Mouse (Mus musculus): ENCODE measurements around the gene Scn9a. TPM values are rescaled to one million over a fixed set of nuclear protein-coding genes. Genes with fewer than 3 reads are reported as not detected.

Scn9a gene
- total RNA-seq (2021): under 1 TPM in 1 of 2 experiments, not detected in 1; 0.03 TPM
- long read RNA-seq, experiment 1: 0 reads
- long read RNA-seq, experiment 2: 0 reads

DNA sequence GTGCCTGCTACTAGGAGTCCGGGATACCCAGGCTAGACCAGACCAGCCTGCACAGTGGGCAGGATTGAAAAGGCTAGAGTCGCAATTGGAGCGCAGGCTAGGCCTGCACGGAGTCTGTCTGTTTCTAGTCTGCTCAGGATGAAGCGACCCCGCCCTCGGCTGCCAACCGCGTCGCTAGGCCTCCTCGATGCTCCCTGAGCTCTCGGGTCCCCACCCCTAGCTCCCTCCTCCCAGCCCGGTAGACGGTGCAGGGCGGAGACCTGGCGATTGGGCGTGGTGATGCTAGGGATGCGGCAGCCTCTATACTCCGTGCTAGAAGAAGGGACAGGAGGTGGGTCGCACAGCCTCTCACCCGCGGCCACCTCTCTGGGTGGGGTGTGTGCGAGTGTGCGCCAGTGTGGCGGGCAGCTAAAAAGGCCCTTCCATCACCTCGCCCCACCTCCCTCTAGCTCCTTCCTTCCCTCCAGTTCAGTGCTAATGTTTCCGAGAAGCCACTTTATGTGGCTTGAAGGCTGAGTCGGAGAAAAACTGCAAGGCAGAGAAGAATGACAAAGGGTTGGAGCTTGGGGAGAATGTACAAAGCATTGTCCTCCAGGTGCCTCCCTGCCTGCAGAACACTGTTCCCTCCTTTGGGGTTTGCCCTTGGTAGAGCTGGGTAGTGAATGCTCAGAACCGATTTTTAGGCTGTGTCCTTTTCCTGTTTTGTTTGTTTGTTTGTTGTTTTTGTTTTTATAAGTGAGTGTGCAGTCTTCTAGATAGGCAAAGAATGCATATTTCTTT, at the start of gene Scn9a:
Scn9a (minus strand) TSS at position 383 of the 780 bp plus-strand sequence.
- DNase-seq: no peak
- intact Hi-C loops (cut with DNase I): no loop called here
- no peak for TF ChIP-seq CTCF (IDR thresholded peaks at IDR 0.05)

DNA sequence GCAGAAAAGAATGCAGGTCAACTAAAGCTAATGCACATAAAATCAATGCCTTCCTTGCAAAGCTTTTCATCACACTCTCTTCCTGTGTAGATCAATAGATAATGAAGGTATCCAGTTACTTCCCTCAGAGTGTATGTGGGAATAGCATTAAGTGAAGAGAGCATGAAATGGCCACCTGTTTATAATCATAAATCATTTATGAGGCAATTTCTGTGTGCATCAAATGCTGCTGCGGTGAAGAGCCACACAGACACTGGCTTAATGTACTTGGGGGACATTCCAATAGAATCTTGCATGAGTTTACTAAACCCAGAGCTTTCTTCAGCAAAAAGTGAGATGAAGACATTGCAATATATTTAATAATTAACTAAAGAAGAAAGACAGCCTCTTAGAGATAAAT, 27.2 kb upstream of the Scn9a start:
- no peak overlapping the region for H3K27ac ChIP-seq
- no peak overlapping the region for H3K4me3 ChIP-seq
- intact Hi-C loops (cut with DNase I): no loop called here
- TF ChIP-seq CTCF (IDR thresholded peaks at IDR 0.05): no peak
- no peak for DNase-seq

More for the DNA sequence above, at the start of gene Scn9a:
- H3K27ac ChIP-seq: no peak within 1 kb of the TSS
- H3K4me3 ChIP-seq: peak within 1 kb of the TSS; percentile 15; the same call in 1 of the 2 replicates

DNA sequence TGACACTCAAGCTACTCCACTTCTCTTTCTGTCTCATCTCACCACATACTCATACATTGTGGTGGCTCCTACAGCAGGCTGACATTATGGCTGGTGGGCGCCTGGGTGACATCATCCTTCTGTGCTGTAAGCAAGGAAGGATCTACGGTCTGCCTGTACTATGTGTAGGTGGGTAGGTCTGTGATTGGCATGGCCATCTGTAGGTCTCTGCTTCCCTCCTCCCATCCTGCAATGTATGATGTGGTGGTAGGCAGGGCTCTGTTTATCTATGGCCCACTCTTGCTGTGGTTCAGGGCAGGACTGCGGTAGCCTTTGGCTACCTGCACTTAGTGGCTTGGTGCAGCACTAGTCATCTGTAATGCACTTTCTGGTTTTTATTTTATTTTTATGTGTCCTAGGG, 21.7 kb upstream of the Scn9a start:
- Histone ChIP-seq H3K4me3 (no peak overlapping the region), H3K27ac (no peak overlapping the region)
- no peak for TF ChIP-seq CTCF (IDR thresholded peaks at IDR 0.05)
- DNase-seq: no peak
- intact Hi-C loops (cut with DNase I): no loop called here

DNA sequence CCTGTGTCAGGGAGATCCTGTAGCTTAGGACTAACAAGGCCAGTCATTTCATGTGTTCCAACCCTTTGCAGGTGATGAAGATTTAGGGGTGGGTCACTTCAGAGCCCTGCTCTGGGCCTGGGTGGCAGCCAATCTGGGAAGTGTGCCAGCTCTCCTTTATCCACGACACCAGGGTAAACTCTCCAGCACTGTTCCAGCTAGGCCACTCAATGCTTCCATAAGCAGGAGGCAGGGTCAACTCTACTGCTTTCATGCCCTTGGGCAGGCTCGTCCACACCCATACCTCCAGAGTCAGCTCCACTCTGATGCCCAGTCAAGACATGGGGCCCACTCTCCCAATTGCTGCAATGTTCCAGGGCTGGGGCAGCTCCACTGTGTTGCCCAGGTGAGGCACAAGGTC, 20.7 kb upstream of the Scn9a start:
- no peak overlapping the region for H3K4me3 ChIP-seq
- H3K27ac ChIP-seq: no peak overlapping the region
- TF ChIP-seq CTCF (IDR thresholded peaks at IDR 0.05): no peak
- intact Hi-C loops (cut with DNase I): no loop called here
- DNase-seq: no peak

DNA sequence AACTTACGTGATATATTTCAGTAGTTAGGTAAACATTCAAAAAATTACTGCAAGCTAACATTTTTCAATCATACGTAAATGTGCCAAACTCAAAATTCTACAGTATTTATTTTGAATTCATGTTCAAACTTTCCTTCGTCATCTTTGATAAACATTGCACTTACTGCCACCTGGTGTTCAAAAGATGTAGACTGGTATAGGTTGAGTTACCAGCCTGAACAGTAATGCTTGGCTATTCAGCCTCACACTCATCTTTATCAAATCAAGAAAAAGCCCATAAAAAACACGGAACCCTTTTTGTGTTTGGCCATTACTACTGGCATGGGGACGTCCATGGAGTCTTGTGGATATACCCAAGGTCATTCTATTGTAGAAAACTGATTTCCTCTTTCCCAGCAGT, 9.6 kb upstream of the Scn9a start:
- DNase-seq: no peak
- intact Hi-C loops (cut with DNase I): no loop called here
- Histone ChIP-seq H3K4me3 (no peak overlapping the region), H3K27ac (no peak overlapping the region)
- TF ChIP-seq CTCF (IDR thresholded peaks at IDR 0.05): peak; percentile 49

DNA sequence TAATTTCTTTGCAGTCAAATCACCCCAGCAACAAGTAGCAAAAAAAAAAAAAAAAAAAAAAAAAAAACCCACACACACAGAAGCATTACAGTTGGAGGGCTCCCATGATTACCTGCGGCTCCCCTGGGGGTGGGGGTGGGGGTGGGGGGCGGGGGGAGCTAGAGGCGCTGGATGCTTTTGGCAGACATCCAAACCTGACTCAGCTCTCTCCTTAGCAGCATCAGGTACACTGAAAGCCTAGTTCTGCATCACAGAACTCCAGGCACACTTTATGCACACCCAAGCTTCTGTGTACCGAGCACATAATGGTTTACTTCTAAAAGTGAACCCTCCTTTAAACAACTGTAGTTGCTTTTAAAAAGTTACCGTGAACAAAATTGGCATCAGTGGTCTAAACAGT, 2.0 kb downstream of the Scn9a start:
- TF ChIP-seq CTCF (IDR thresholded peaks at IDR 0.05): no peak
- intact Hi-C loops (cut with DNase I): no loop called here
- no peak overlapping the region for H3K4me3 ChIP-seq
- no peak for DNase-seq
- no peak overlapping the region for H3K27ac ChIP-seq

DNA sequence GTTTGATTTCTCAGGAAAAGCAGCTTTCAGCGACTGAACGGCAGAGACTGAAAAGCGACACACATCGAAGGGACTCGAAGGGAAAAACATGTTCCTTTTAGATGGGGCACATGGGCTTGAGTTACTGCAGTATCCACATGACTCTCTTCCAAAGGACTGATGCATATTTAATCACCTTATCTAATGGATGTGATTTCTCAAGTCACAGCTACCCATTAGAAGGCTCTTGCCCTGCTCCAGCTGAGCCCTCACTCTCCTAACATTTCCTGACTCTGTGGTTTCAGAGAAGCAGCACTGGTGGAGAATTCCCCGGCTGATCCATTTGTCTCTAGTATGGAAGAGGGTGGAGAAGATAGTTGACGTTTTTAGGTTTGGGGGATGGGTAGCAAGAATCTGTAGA, 23.7 kb downstream of the Scn9a start:
- intact Hi-C loops (cut with DNase I): no loop called here
- TF ChIP-seq CTCF (IDR thresholded peaks at IDR 0.05): no peak
- DNase-seq: no peak
- Histone ChIP-seq H3K4me3 (no peak overlapping the region), H3K27ac (no peak overlapping the region)

DNA sequence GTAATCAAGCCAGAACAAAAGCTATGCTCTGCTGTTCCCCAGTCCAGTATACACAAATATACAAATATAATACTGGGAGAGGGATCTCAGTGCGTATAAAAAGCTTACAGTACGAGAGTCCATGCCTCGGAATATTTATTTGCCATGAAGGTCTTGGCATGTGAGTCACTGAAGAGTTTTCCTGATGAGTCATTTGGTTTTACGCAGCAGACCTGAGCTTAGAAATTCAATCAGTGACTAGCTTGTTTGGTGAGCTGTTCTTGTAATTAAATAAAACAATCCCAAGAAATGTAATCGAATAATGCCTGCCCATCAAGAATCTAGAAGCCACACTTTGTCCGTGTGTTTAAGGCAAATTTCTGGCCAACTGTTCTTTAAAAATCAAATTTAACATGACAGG, 37.4 kb downstream of the Scn9a start:
- DNase-seq: no peak
- Histone ChIP-seq H3K4me3 (no peak overlapping the region), H3K27ac (no peak overlapping the region)
- intact Hi-C loops (cut with DNase I): no loop called here
- TF ChIP-seq CTCF (IDR thresholded peaks at IDR 0.05): no peak

DNA sequence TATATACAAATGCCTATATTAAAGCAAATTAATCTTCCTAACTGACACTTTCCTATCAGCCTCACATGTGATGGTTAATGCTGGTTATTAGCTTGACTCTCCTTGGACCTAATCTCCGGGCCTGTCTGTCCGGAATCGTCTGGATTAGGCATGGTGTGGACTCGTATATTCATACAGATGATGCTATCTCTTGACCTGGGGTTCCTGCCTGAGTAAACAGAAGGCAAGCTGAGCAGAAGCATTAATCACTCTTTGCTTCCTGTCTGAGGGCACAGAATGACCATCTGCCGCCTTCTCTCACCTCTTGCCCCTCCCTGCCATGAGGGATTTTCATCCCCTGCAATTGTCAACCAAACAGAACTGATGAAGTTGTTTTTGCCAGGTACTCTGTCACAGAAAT, 38.6 kb downstream of the Scn9a start:
- TF ChIP-seq CTCF (IDR thresholded peaks at IDR 0.05): no peak
- H3K4me3 ChIP-seq: no peak overlapping the region
- DNase-seq: no peak
- intact Hi-C loops (cut with DNase I): no loop called here
- no peak overlapping the region for H3K27ac ChIP-seq

DNA sequence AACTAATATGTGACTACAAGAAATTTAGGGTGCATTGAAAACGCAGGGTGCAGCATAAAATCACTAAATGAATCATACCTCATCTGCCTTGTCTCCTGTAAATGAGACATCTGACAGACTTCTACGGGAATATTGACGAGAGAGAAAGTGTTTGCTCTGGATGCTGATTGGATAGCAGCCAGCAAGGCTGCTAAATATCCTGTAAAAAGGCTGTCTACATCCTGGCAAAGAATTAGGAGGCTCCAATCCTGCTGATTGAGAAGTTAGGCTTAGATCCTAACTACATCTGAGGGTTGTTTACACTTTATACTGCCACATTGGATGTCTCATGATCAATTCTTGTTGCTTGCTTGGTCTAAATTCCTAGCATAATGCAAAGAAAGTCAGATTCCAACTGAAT, 44.6 kb downstream of the Scn9a start:
- TF ChIP-seq CTCF (IDR thresholded peaks at IDR 0.05): no peak

DNA sequence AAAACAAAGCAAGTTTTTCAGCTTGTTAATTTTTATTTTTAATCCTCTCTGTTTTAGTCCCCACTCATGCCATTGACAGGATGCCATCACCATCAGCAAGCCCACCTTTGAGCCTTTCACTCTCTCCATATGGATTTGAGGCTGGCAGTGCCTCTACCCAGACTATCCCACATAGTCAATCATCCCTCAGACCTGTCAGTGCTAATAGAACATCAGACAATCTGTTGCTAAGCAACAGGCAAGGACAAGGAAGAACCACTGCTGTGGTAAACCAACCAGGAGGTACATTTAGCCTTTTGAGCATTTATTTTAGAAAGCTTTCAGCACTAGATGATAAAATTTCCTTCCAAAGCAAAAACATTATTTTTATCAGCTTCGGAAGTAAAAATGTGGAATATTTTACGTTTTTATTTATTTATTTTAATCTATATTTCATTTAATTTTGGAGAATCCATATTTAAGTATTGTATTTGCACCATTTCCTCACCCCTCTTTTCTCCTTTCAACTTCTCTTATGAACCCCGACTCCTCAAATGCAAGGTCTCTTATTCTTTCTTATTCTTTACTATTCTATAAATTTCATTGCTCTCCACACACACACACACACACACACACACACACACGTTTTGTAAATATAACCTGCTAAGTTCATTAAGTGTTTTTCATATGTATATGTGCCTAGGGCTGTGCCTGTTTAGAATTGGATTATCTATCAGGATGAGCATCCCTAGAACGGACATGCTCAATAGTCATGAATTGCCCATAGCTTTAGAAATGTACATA, 54.5 kb downstream of the Scn9a start:
- intact Hi-C loops (cut with DNase I): no loop called here
- Histone ChIP-seq H3K4me3 (no peak overlapping the region), H3K27ac (no peak overlapping the region)
- no peak for TF ChIP-seq CTCF (IDR thresholded peaks at IDR 0.05)
- no peak for DNase-seq

More for the DNA sequence above, 44.6 kb downstream of the Scn9a start:
- DNase-seq: no peak
- intact Hi-C loops (cut with DNase I): no loop called here
- Histone ChIP-seq H3K4me3 (no peak overlapping the region), H3K27ac (no peak overlapping the region)

DNA sequence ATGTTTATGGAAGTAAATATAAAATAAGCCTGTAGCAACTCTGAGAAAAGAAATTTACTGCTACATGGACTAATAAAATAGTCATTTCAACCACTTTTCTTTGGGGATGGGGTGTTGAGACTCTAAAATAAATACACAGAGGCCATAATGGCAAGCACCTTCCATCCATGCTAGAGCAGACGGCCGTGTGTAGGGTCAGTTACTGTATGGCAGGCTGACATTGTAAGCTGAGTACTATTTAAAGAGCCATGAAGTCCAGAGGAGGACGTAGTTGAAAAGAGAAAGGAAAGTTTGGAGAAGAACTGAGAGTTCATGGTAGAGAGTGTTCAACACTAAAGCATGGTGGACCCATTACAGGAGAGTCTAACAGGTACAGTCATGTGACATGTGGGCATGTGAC, 86.5 kb downstream of the Scn9a start:
- Histone ChIP-seq H3K27ac (no peak overlapping the region), H3K4me3 (no peak overlapping the region)
- intact Hi-C loops (cut with DNase I): no loop called here
- no peak for TF ChIP-seq CTCF (IDR thresholded peaks at IDR 0.05)
- DNase-seq: no peak

DNA sequence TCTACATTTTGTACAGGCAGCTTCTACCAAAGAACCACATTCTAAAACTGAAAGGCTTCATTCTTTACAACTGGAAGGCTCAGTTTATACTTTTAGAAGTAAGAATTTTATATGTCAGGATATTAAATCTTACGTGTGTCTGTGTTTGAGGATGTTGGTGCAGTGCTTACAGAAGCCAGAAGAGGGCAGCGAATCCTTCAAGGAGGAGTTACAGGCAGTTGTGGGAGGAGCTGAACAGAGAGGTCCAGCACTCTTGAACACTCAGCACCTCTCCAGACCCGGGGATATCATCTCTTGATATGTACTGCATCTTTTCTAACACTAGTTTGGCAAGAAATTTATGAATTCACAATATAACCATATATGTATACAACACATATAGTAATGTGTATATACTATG, 114.8 kb downstream of the Scn9a start:
- no peak for TF ChIP-seq CTCF (IDR thresholded peaks at IDR 0.05)
- Histone ChIP-seq H3K27ac (no peak overlapping the region), H3K4me3 (no peak overlapping the region)
- intact Hi-C loops (cut with DNase I): no loop called here
- DNase-seq: no peak
